Mouse (Mus musculus): ENCODE measurements around the gene Tmem214.

- TF ChIP-seq POLR2A (IDR thresholded peaks at IDR 0.05; ENCODE audit: low read depth, low read length) (peak; percentile 13), CTCF (conservative IDR thresholded peaks at IDR 0.05; ENCODE audit: insufficient read depth, insufficient read length, low read depth, low read length) (peak; percentile 81)
Measured at GRCm38 (mm10) chr5:30915974-30916433, 48.2 kb downstream of the Tmem214 start.
